Mouse (Mus musculus) erythroblast, embryonic 14.5 days (primary cell): Measurements from ENCODE around the gene Col2a1. TPM values are rescaled to one million over a fixed set of nuclear protein-coding genes. Genes with fewer than 3 reads are reported as not detected.

Experiments used
- H3K27me3 ChIP-seq: 2 replicates; pipeline ENCODE4 v1.6.1; 2012; ENCODE audit warnings: inconsistent platforms; ENCODE audit not compliant: control insufficient read depth
- H3K36me3 ChIP-seq: 2 replicates; pipeline ENCODE4 v1.6.1; 2012; ENCODE audit warnings: mild to moderate bottlenecking, inconsistent platforms; ENCODE audit not compliant: control insufficient read depth
- H3K4me1 ChIP-seq: 2 replicates; pipeline ENCODE4 v1.6.1; 2012; ENCODE audit warnings: inconsistent platforms; ENCODE audit not compliant: control insufficient read depth
- H3K4me3 ChIP-seq: replicated peaks from 2 replicates; pipeline ENCODE3; 2012; ENCODE audit warnings: moderate library complexity, mild to moderate bottlenecking, inconsistent platforms
- H3K9me3 ChIP-seq: 2 replicates; pipeline ENCODE4 v1.6.1; 2012; ENCODE audit warnings: low read length, inconsistent platforms, mixed read lengths; ENCODE audit not compliant: control insufficient read depth
- GATA1 ChIP-seq: IDR thresholded peaks from 2 replicates; pipeline ENCODE4 v1.6.1; 2012; ENCODE audit warnings: low read length, inconsistent platforms, mixed read lengths
- TAL1 ChIP-seq: IDR thresholded peaks from 3 replicates; pipeline ENCODE4 v1.6.1; 2012; ENCODE audit warnings: low read length, inconsistent platforms, mixed read lengths
- polyA plus RNA-seq: library from polyadenylated mRNA; stranded (reverse); fragments of >175 nt; gene quantifications from 2 replicates; pipeline ENCODE4 v1.2.3, GENCODE M21; 2012

Gene Col2a1
- polyA plus RNA-seq, 1 experiment: not detected

GRCm38 (mm10) chr15:97954671-97955070 lies 49.8 kb downstream of the Col2a1 start:
- H3K27me3 ChIP-seq: peaks cover 2% of the 10 kb centered on the region; the same call in 1 of the 2 replicates

GRCm38 (mm10) chr15:97952889-97953189 lies 51.7 kb downstream of the Col2a1 start:
- Histone ChIP-seq H3K9me3 (no peaks in the 10 kb centered on the region), H3K4me3 (no peak overlapping the region), H3K4me1 (no peaks in the 10 kb centered on the region), H3K27me3 (peaks cover 2% of the 10 kb centered on the region; the same call in 1 of the 2 replicates), H3K36me3 (no peaks in the 10 kb centered on the region)
- TF ChIP-seq GATA1 (no peak), TAL1 (no peak)

More at GRCm38 (mm10) chr15:97954671-97955070, 49.8 kb downstream of the Col2a1 start:
- Histone ChIP-seq H3K4me1 (no peaks in the 10 kb centered on the region), H3K4me3 (no peak overlapping the region), H3K9me3 (no peaks in the 10 kb centered on the region), H3K36me3 (no peaks in the 10 kb centered on the region)
- TF ChIP-seq TAL1 (no peak), GATA1 (no peak)

DNA sequence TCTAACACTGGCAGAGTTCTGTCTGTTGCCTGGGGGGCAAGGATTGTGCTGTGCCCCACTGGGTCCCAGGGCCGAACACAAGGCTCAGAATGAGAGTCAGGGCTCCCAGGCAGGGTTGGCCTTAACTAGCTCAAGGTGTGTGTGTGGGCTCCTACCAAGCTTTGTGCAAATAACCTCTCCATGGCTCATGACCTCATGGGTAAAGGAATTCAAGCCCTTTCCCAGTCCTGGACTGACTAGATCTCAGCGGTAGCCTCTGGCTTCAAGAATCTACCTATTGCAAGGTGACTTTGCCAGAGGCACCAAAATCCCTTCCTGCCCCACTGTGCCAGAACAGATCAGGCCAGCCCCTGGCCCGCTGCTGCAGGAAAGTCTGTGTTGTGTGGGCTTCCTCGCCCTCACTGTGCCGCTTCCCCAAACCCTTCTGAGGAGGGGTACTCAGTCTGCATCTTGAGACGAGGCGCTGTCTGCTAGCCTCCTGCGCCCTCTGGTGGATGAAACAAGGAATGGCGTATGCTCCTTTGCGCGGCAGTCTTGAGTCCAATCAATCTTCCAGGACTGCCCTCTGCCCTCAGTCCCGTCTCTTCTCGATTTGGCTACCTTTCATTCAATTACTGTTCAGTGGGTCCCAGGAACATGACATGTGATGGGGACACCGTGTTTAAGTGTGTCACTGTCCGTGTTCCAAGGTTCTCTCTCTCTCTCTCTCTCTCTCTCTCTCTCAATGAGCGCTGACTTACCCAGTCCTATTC lies 52.2 kb downstream of the Col2a1 start:
- TF ChIP-seq GATA1 (no peak), TAL1 (no peak)
- Histone ChIP-seq H3K36me3 (no peaks in the 10 kb centered on the region), H3K9me3 (no peaks in the 10 kb centered on the region), H3K27me3 (peaks cover 2% of the 10 kb centered on the region; the same call in 1 of the 2 replicates), H3K4me3 (no peak overlapping the region), H3K4me1 (no peaks in the 10 kb centered on the region)

DNA sequence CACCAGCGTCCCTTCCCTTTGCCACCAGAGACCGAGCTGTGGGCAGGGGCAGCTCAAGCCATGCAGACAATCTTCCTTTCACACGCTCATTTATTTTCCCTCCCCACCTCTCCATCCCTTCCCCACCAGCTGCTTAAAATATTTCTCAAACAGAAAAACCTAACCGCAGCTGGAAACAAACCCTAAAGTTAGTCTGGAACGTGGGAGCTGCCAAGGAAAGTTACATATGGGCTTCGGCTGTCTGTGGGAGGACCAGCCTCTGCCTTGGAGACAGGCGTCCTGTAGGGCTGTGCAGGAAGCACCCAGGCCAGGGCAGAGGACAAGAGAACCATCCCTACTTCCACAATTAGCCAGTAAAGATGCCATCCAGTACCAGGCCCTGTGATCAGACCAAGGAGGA lies 54.3 kb downstream of the Col2a1 start:
- TF ChIP-seq GATA1: no peak
- no peak for TF ChIP-seq TAL1
- H3K4me1 ChIP-seq: no peaks in the 10 kb centered on the region
- no peaks in the 10 kb centered on the region for H3K9me3 ChIP-seq
- no peak overlapping the region for H3K4me3 ChIP-seq
- H3K27me3 ChIP-seq: peaks cover 2% of the 10 kb centered on the region; the same call in 1 of the 2 replicates
- H3K36me3 ChIP-seq: no peaks in the 10 kb centered on the region

GRCm38 (mm10) chr15:97949706-97950105 lies 54.8 kb downstream of the Col2a1 start:
- Histone ChIP-seq H3K36me3 (no peaks in the 10 kb centered on the region), H3K4me3 (no peak overlapping the region), H3K9me3 (no peaks in the 10 kb centered on the region), H3K27me3 (peaks cover 2% of the 10 kb centered on the region; the same call in 1 of the 2 replicates), H3K4me1 (no peaks in the 10 kb centered on the region)
- no peak for TF ChIP-seq TAL1
- TF ChIP-seq GATA1: no peak

DNA sequence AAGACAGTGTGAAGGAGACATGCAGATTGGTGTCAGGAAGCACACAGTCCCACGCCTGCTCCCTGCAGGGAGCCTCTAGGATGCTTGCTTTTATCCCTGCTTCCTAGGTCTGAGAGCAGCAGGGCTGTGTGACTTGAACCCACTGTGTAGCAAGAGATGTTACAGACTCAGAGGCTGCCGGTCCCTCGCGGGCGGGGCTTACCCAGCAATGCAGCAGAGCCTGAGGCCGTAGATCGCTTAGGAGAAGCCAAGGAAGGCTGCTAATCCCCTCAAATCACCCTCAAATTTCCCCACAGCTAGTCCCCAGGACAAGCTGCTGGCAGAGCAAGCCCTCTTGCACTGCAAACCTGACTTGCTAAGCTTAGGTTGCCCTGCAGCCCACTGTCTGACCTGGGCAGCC lies 55.8 kb downstream of the Col2a1 start:
- Histone ChIP-seq H3K27me3 (no peaks in the 10 kb centered on the region; the same call in 1 of the 2 replicates), H3K4me3 (no peak overlapping the region), H3K9me3 (no peaks in the 10 kb centered on the region), H3K4me1 (no peaks in the 10 kb centered on the region), H3K36me3 (no peaks in the 10 kb centered on the region)
- TF ChIP-seq GATA1 (no peak), TAL1 (no peak)

GRCm38 (mm10) chr15:97945656-97946315 lies 58.7 kb downstream of the Col2a1 start:
- Histone ChIP-seq H3K36me3 (no peaks in the 10 kb centered on the region), H3K4me1 (no peaks in the 10 kb centered on the region), H3K27me3 (no peaks in the 10 kb centered on the region), H3K4me3 (no peak overlapping the region), H3K9me3 (no peaks in the 10 kb centered on the region)
- TF ChIP-seq TAL1 (no peak), GATA1 (no peak)

- Histone ChIP-seq H3K9me3 (no peaks in the 10 kb centered on the region), H3K27me3 (no peaks in the 10 kb centered on the region), H3K4me3 (no peak overlapping the region), H3K4me1 (no peaks in the 10 kb centered on the region), H3K36me3 (no peaks in the 10 kb centered on the region)
- TF ChIP-seq GATA1 (no peak), TAL1 (no peak)
Measured at GRCm38 (mm10) chr15:97944919-97945574, 59.4 kb downstream of the Col2a1 start.

GRCm38 (mm10) chr15:97943356-97943755 lies 61.1 kb downstream of the Col2a1 start:
- no peaks in the 10 kb centered on the region for H3K4me1 ChIP-seq
- TF ChIP-seq GATA1 (no peak), TAL1 (no peak)
- H3K27me3 ChIP-seq: no peaks in the 10 kb centered on the region
- H3K9me3 ChIP-seq: no peaks in the 10 kb centered on the region
- no peaks in the 10 kb centered on the region for H3K36me3 ChIP-seq
- no peak overlapping the region for H3K4me3 ChIP-seq
